Mouse (Mus musculus): ENCODE measurements around the gene Hras.

Hras gene

DNA sequence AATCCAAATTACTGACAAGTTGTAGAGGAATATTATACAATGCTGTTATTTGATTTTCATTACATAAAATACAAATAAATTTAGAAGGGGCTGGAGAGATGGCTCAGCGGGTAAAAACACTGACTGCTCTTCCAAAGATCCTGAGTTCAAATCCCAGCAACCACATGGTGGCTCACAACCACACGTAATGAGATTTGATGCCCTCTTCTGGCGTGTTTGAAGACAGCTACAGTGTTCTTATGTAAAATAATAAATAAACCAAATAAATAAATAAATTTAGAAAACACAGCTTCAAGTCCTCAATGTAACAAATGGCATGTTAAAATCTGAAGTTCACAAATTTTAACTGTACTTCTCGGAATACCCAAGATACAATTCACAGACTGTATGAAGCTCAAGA lies 18.7 kb downstream of the Hras start:
- no peak for DNase-seq (ENCODE audit: low spot score in 2 of 2)

DNA sequence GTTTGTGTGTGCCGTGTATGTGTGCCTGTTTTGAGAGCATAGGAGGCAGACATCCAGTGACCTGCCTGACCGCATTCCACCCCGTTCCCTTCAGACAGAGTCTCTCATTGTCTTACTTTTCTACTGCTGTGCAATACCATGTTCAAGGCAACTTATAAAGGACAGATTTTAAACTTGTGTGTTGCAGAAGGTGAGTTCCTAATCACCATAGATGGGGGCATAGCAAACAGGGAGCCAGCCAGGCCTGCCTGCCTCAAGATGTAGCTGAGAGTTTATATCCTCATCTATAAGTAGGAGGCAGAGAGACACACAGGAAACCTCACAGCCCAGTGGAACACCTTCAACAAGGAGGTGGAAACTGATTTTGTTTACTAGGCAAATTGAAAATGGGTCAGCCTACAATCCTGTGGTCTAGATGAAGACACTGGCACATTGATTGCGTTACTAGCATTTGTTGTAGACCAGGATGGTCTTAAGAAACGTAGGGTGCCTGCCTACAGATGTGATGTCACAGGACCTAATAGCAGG lies 20.4 kb downstream of the Hras start:
- DNase-seq (ENCODE audit: low spot score in 2 of 2): no peak

DNA sequence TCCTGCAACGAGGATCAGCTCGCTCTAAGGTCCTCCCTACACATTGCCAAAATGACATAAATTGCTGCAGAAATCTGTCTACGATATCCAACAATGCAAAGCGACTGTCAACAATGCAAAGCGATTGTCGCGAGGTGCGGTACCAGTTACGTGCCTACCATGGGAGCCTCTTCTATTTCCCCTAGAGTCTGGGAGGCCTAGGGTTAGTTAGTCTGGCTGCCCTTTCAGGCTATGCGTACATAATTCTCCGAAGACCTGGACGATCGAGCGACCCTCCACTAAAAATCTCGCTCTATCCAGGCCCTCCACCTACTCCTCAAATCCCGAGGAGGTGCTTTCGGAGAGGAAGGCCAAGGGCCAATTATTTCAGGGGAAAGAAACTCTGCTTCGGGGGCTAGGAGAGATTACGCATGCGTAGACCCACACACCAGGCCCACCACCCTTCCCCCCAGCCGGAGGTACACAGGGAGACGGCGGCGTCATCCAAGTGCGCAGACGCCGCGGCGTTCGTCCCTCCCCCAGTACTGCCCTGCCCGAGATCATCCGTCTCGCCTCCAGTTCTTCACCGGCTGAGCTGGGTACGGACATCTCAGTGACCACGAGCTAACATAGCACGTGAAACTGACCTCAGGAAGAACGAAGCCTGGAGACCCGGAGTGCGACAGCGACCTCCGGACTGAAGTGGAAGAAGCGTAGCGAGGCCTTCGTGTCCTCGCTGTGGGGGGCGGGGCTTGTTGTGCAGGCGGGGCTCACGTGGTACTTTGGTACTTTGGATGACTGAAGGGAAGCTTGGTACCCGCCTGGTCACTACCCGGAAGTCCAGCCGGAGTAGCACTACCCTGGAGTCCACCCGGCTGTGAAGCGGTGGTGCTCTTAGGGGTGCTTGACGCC lies 21.4 kb downstream of the Hras start, which contains the start of gene Rnh1:
TSS of gene Rnh1 (minus strand) at position 742 of the 891 bp plus-strand sequence.
- peak; percentile 85 to 92 for DNase-seq (ENCODE audit: low spot score in 2 of 2)

DNA sequence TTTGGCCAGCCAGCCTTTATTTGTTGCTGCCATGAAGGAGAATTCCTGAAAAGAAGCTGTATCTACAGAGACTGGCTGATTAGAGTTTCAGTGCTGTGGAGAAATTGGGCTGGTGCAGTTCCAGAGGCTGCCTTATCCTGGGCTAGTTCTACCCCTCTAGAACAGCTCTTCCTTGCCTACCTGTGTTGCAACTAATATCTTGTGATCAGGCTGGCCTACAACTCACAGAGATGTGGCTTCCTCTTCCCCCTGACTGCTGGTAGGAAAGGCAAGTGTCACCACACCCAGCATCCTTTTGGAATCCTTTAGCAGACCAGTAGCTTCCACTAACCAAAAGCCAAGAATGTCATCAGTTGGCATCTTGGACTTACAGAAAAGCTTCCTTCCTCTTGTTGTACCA lies 23.9 kb downstream of the Hras start:
- no peak for DNase-seq (ENCODE audit: low spot score in 2 of 2)

DNA sequence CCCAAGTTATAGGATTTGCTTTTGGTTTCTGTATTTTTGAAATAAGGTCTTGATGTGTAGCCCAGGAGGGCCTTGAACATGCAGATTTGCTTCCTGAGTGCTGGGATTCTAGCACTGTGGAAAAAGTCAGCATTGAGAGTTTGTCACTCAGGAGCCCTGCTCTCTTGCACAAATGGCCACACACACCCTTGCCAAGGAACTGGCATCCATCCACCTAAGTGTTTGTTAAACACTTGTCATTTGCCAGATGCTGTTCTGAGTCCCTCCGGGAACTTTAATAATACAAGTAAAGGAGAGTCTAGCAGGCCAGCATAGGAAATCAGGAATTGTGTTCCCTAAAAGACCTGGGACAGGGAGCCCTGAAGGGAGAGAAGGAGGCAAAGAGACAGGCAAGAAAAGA lies 24.5 kb downstream of the Hras start:
- DNase-seq (ENCODE audit: low spot score in 2 of 2): no peak

DNA sequence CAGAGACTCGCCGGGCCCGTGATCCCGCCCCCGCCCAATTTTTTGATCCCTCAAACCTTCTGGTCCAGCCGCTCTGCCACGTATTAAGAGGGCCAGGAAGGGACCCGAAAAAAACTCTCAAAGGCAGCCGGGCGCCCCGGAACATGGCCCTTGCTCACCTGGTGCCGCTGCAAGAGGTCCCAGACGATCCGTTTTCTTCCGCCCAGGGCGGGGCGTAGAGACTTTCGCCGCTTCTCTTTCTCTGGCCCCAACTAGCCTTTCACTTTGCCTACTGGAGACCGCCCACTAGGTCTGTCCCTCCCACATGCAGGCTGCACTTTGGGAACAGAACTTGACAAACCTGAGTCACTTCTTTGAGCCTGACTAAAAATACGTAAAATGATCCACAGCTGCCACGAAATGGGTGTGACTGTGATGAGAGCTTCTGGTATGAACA lies 25.3 kb downstream of the Hras start:
- DNase-seq (ENCODE audit: low spot score in 2 of 2): peak; percentile 67 to 80

DNA sequence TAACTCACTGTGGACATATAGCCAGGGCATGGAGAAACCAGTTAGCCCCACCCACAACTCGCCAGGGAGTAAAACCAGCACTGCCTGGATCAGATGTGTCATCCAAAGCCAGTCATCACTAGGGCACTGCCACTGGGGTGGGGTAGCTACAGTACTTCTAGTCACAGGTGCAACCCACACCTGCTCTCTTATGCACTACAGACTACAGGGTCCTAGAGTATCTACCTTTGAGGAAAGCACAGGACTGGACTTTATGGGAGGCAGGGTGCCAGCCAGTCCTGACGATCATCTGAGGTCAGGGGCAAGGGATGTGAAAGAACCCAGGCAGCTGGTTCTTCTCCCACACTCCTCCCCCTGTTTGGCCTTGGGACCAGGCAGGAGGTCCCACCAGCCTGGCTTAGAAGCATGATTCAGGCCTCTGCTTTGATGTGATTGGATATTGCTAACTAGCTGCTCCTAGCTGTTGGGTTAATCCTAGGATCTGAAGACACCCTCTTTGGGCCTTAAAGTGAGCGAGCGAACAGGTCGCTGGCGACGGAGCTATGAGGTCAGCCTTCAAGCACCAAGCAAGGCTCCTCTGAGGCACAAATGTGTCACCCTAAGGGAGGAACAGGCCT lies 25.8 kb downstream of the Hras start:
- peak in 1 of 2 experiments; percentile 62 for DNase-seq (ENCODE audit: low spot score in 2 of 2)

DNA sequence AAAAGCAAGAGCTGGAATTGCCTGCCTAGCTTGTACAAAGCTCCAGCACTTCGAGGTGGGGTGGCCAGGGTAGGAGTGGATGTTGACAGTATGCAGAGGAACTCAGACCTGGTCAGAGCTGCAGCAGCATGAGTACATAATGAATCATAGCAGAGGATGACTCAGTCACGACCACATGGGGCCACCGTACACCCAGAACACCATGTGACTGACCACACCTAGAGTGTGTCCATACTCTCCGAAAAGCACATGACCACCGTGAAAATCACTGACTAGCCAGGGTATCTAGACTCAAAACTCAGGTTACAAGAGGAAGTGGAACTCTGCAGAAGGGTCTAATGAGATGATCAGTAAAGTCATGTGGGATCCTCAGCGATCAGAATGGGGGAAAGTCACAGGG lies 29.0 kb downstream of the Hras start:
- DNase-seq (ENCODE audit: low spot score in 2 of 2): no peak

DNA sequence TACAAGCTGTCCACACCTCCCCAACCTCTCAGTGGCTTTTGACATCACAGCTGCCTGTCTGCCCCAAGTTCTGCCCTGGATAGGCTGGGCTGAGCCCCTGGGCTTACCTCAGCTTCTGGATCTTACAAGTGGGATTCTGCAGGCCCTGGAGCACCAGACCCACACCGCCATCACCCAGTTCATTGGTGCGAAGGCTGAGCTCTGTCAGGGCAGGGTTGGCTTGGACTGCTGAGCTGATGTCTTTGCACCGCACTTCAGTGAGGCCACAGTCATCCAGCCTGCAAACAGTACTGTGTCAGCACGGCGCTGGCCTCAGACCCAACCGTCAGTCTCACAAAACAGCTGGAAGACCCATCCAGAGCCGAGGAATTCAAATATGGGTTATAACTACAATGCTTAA lies 29.4 kb downstream of the Hras start:
- no peak for DNase-seq (ENCODE audit: low spot score in 2 of 2)

DNA sequence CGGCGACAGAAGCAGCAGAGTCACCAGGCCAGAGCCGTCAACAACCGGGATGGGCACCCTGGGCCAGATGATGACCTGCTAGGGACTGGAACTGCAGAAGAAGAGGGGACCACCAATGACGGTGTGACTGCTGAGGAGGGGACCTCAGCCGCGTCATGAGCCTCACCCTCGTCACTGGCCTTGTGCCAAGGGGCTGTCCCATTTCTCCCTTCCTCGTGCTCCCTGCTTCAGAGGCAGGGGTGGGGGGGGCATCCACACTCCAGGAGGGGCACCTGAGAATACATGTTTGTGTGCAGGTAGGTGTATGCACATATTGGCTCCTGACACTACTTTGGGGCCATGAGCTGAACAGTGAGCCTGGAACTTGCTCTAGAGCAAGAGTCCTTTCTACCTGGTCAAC lies 38.4 kb downstream of the Hras start:
- peak in 1 of 2 experiments; percentile 21 for DNase-seq (ENCODE audit: low spot score in 2 of 2)

DNA sequence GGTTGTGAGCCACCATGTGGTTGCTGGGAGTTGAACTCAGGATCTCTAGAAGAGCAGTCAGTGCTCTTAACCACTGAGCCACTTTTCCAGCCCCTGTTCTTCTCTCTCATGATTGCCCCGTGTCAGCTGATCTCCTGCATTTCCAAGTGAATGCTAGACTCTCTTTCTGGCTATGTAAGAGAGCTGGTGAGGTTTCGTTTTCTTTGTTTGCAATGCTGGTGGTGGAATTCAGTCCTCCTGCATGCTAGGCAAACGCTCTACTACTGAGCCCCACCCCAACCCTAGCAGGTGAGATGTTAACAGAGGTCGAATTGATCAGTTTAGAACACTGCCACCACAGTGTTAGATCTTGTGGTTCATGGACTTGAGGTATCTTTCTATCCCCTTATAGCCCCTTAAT lies 45.2 kb downstream of the Hras start:
- no peak for DNase-seq (ENCODE audit: low spot score in 2 of 2)

DNA sequence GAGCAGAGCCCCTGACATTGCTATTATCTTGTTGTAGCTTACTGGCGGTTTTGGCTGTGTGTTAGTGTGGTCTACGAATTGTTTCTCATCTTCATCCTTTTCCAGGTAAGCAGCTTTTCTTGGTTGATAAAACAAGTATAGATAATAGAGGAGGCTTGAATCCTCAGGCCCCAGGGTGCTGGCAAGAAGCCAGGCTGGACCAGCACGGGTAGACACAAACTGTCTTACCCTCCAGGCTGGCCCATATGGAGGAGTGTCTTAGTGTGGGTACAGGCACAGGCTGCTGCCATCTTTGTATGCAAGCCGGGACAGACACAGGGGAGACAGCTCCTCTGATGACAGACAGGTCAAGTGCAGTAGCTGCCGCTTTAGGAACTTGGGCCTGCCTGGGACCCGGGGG lies 46.8 kb downstream of the Hras start:
- DNase-seq (ENCODE audit: low spot score in 2 of 2): no peak

DNA sequence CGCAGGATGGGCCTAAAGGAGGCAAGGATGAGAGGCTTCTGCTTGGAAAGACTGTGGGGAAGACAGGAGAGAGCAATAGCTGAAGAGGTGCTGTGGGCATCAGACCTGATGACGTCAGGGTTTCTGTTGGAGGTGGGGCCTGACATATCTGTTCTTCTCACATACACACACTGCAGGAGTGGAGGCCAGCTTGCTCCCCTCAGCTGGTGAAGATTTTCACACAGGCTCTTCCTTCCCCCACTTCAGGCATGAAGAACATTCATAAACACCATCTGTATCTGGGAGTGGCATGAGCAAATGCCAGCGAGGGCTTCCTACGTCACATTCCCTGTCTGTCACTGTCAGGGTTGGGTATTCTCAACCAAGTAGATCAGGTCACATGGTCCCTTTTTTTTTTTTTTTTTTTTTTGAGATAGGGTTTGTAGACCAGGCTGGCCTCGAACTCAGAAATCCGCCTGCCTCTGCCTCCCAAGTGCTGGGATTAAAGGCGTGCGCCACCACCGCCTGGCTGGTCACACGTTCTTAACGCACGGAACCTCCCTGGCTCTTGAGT lies 47.7 kb downstream of the Hras start:
- peak in 1 of 2 experiments; percentile 47 for DNase-seq (ENCODE audit: low spot score in 2 of 2)

DNA sequence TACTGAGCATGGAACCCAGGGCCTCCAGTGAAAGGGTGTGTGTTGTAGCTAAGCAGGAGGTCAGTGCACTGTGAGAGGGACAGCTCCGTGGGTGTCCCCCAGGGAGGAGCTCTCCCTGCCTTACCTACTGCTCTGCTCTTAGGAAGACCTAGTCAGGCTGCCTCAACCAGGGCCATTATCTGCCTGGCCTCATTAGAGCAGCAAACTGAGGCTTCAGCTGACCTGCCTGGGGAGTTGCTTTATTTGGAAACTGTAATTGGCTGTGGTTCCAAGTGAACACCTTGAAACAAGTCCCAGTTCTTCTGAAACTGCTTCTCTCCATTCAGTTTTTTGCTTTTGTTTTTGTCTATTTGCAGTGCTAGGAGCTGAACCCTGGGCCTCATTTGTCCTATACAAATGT lies 48.4 kb downstream of the Hras start:
- DNase-seq (ENCODE audit: low spot score in 2 of 2): no peak

DNA sequence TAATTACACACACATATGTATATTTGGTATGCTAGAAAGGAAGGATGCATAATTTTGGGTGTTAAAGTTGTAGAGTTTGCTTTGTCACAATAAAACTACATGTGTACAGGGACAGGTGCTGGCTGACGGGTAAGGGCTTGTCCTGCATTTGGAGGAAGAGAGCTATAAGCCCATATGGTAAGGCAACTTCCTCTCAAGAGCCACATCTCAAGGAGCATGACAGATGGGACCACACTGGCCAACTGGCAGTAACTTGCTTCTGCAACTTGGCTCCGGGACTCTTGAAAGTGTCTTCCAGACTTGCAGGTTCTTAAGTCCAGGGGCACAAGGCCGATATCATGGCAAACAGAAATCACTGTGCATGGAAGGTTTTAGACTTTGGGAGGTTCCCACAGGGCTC lies 49.2 kb downstream of the Hras start:
- no peak for DNase-seq (ENCODE audit: low spot score in 2 of 2)

DNA sequence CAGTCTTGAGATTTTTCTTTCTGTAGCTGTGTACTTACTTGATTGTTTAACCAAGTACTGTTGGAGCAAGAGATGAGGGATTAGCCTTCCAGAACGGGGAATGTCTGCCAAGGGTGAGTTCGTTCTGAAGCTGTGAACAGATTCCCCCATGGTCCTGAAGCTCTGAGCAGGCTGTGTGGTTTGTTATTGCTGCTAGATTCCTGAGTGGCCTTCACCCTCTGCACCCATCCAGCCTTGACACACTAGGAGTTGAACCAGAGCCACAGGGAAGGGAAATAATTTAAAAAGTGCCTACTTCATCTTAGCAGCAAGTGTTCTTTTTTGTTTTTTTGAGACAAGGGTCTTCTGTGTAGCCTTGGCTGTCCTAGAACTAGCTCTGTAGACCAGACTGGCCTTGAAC lies 49.9 kb downstream of the Hras start:
- DNase-seq (ENCODE audit: low spot score in 2 of 2): no peak

DNA sequence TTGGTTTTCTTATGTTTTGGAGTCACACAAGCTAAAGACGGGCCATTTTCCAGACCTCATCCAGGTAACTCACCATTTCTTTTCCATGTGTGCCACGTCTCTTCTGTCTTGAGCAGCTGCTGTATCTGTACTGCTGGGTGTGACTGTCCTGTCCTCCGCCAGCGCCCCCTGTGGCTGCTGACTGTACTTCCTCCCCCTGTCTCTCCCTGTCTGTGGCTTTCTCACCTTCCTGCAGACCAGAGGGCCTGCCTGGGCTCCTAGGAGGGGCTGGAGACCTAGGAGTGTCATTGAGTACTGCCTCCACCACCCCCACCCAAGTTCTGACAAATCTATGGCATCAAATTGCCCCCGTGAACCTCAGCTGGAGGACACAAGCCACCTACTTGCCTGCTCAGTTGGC lies 50.7 kb downstream of the Hras start:
- peak; percentile 57 to 86 for DNase-seq (ENCODE audit: low spot score in 2 of 2)

DNA sequence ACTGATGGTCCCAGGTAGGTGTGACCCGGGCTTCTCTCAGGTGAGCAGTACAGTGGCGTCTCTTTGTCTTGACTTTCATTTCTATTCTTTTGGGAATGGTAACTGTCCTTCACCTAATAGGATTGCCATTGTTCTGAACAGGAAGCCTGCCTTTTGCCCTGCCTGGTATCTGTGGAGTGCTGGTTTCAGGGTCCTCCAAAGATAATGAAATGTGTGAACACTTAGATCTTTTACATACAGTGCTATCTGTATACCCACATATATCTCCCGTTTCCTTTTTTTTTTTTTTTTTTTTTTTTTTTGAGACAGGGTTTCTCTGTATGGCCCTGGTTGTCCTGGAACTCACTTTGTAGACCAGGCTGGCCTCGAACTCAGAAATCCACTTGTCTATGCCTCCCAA lies 52.5 kb downstream of the Hras start:
- DNase-seq (ENCODE audit: low spot score in 2 of 2): no peak
